Mouse (Mus musculus) spleen, adult 18-20 months (tissue): ENCODE data around the gene 3830417A13Rik.

ENCODE experiments used
- DNase-seq, 2 experiments: peaks; one replicate each; pipeline ENCODE4 v3.0.0; 2022; ENCODE audit warnings: mixed read lengths in 2 of 2

Gene 3830417A13Rik

GRCm38 (mm10) chrX:64173248-64173647 lies at the start of gene 3830417A13Rik:
Gene 3830417A13Rik, plus strand, starts transcription at chrX:64173548.
- no peak for DNase-seq

- no peak for DNase-seq
Observed at GRCm38 (mm10) chrX:64152098-64152497, 21.2 kb upstream of the 3830417A13Rik start, which contains the start of gene Gm6760. Gene Gm6760, minus strand, starts transcription at chrX:64152198.

GRCm38 (mm10) chrX:64181246-64181645 lies 7.9 kb downstream of the 3830417A13Rik start:
- DNase-seq, result no peak
